Mouse (Mus musculus) cerebellum, adult 2 months (tissue): ENCODE measurements at regions not wholly inside any gene's neighbourhood (a gene's known extent, or its start where the extent isn't known, plus 50 kb on each side); places are given as distances from the start of the nearest gene placed in this dataset.

Experiments
- CTCF ChIP-seq: fragments of 200-500 bp; IDR thresholded peaks from 2 replicates; pipeline ENCODE4 v1.5.1; 2011; ENCODE audit warnings: low read depth, mild to moderate bottlenecking, control low read depth, low read length, moderate library complexity, borderline replicate concordance; ENCODE audit not compliant: insufficient read depth
- POLR2A ChIP-seq: fragments of 200-500 bp; IDR thresholded peaks from 2 replicates; pipeline ENCODE4 v1.6.1; 2011; ENCODE audit warnings: low read length, control low read depth, borderline replicate concordance; ENCODE audit not compliant: insufficient read depth

- TF ChIP-seq CTCF (no peak), POLR2A (no peak)
These were observed 414.4 kb upstream of the Nr5a2 start for GRCm38 (mm10) chr1:137374641-137375040.
